Mouse (Mus musculus): ENCODE data around the gene Ap4m1. TPM values are rescaled to one million over a fixed set of nuclear protein-coding genes. Genes with fewer than 3 reads are reported as not detected.
"Not testable (repeated sequence)": the region's sequence is repeated elsewhere in the genome, so short reads cannot be mapped to it uniquely, and the experiment has no call there.

Gene Ap4m1
- total RNA-seq, 2 experiments from 2014 or later, result 8.4 to 10.3 TPM

DNA sequence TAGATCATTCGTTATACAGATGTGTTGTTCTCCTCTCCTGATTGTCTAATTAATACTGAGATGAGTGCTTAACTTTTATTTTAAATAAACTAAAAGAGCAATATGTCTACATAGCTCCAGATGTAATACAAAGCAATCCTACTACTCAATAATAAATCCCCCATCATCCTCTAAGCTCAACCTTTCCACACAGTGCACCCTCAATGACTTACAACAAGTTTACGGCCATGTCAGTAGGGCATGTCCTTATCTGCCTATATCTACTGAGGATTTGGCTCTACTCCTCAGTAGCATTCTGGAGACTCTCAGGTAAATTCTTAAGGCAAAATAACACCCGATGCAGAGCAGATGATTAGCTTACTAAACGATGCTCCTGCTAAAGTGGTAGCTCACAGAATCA, 36.1 kb downstream of the Ap4m1 start:
- intact Hi-C loops (cut with DNase I), result loop anchor here (2.0 kb wide), 1 partner anchor 27 kb away; no protein-coding TSS in a partner anchor
- H3K27ac ChIP-seq, result no peak overlapping the region

DNA sequence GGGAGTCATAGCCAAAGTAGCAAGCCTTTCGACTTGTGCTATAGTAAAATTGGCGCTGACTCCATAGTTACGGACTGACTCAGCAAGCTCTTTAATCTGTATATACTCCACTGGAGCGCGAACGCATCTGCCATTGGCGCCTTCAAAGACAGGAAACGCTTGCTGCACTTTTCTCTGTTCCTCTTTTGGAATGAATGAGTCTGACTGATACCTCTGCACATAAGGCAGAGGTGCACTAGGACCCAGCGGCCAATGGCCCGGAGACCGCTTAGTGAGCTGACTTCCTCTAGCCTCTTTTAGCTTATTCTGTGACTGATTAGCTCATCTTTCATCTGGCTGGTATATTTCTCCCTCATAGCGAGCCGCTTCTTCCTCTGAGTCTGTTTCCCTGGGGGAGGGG, 44.8 kb downstream of the Ap4m1 start:
- intact Hi-C loops (cut with DNase I); H3K4me3 ChIP-seq; DNase-seq; H3K27ac ChIP-seq: not testable (repeated sequence)

More for the DNA sequence above, 36.1 kb downstream of the Ap4m1 start:
- DNase-seq, result no peak
- TF ChIP-seq CTCF (IDR thresholded peaks at IDR 0.05), result no peak
- no peak overlapping the region for H3K4me3 ChIP-seq

DNA sequence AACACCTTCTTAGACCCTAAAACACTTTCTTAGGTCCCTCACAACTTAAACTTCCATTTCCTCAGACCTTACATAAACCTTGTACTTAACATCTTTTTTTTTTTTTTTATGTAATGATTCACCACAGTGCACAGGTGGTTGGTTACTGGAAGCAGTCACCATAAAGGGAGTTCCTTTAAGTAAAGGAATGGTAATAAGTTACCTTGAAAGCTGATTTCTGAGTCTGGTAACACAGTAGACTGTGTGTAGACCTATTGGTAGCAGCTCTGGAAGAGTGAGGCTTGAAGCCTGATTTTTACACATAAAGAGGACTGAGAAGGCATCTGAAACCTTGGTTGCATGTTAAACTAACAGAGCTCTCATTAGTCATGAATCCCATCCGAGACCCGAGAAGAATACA, 48.1 kb downstream of the Ap4m1 start:
- TF ChIP-seq CTCF (IDR thresholded peaks at IDR 0.05), result no peak
- H3K27ac ChIP-seq, result no peak overlapping the region
- no peak for DNase-seq
- intact Hi-C loops (cut with DNase I), result no loop called here
- no peak overlapping the region for H3K4me3 ChIP-seq

DNA sequence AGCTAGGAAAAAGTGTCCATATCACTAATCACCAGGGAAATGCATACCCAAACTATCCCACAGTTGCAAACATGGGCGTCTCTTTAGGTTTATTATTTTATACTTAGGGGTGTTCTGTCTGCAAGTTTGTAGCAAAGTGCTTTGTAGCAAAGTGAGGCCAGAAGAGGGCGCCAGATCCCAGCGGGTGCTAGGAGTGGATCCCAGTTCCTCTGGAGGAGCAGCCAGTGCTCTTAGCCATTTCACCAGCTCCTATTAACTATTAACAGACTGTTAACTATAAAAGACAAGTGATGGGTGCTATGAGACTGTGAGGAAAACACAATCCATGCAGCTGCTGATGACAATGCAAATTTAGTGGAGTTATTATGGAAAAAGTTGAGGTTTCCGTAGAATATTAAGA, 50.3 kb downstream of the Ap4m1 start:
- peak; percentile 97 for TF ChIP-seq CTCF (IDR thresholded peaks at IDR 0.05)
- DNase-seq, result peak; percentile 83

DNA sequence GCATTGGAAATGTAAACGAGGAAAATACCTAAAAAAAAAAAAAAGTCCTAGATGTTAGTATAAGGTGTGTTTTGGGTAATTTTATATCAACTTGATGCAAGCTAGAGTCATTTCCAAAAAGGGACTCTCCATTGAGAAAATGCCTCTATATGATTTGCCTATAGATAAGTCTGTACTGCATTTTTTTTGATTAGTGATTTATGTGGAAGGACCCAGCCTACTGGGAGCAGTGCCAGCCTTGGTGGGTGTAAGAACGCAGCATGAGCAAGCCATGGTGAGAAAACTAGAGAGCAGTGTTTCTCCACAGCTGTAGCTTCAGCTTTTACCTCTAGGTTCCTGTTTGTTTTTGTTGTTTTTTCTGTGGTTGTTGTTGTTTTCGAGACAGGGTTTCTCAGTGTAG, 51.5 kb downstream of the Ap4m1 start:
- Histone ChIP-seq H3K4me3 (no peak overlapping the region), H3K27ac (no peak overlapping the region)
- intact Hi-C loops (cut with DNase I), result no loop called here
- DNase-seq, result no peak
- no peak for TF ChIP-seq CTCF (IDR thresholded peaks at IDR 0.05)

More for the DNA sequence above, 50.3 kb downstream of the Ap4m1 start:
- intact Hi-C loops (cut with DNase I), result no loop called here
- no peak overlapping the region for H3K27ac ChIP-seq
- no peak overlapping the region for H3K4me3 ChIP-seq

DNA sequence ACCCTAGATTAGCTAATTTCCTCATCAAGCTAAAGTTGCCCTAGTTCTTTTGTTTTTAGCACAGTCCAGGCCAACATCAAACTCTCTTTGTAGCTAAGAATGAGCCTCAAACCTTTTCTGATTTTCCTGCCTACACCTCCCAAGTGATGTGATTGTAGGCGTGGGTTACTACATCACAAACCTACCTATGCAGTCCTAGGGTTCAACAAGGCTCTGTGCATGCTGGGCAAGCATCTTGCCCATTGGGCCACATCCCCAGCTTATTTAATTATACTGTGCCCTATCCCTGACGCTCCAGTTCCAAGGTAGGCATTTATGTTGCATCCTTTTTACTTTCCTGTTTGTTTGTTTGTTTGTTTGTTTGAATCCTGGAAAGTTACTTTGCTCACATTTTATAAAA, 53.9 kb downstream of the Ap4m1 start, which contains the start of gene Nxpe5:
TSS of gene Nxpe5 (plus strand) at position 199 of the 400 bp plus-strand sequence.
- no peak for TF ChIP-seq CTCF (IDR thresholded peaks at IDR 0.05)
- H3K4me3 ChIP-seq, result no peak within 1 kb of the TSS
- intact Hi-C loops (cut with DNase I), result no loop called here
- DNase-seq, result no peak
- no peak within 1 kb of the TSS for H3K27ac ChIP-seq

DNA sequence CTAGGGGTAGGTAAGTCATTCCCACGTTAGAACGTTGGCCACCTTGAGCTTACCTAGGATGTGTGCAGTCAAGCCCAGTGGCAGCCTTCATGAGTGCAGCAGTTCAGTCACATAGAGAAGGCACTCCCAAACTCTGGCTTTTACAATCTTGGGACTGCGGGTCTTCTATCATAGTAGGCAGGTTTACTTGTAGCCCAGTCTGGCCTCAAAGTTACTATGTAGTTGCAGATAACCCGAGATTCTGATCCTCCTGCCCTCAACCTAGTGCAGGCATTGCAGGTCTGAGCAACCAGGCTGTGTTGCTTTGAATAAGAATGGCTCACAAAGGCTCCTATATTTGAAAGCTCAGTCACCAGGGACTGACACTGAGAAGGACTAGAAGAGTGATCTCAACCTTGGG, 54.7 kb downstream of the Ap4m1 start:
- Histone ChIP-seq H3K4me3 (no peak overlapping the region), H3K27ac (no peak overlapping the region)
- TF ChIP-seq CTCF (IDR thresholded peaks at IDR 0.05), result no peak
- no peak for DNase-seq
- intact Hi-C loops (cut with DNase I), result no loop called here

DNA sequence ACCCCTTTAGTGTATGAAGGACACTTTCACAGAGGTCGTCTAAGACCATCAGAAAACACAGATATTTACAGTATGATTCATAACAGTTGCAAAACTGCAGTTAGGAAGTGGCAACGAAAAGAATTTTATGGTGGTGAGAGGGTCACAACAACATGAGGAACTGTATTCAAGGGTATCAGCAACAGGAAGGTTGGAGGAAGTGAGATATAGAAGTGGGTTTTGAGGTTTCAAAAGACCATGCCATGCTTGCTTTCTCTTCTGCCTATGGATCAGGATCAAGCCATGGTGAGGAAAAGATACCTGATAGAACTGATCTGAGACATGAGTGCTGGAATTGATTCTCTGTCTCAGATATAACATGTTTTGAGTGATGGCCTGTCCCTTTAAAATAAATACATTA, 55.6 kb downstream of the Ap4m1 start:
- no peak for TF ChIP-seq CTCF (IDR thresholded peaks at IDR 0.05)
- no peak overlapping the region for H3K4me3 ChIP-seq
- H3K27ac ChIP-seq, result no peak overlapping the region
- DNase-seq, result no peak
- intact Hi-C loops (cut with DNase I), result no loop called here

DNA sequence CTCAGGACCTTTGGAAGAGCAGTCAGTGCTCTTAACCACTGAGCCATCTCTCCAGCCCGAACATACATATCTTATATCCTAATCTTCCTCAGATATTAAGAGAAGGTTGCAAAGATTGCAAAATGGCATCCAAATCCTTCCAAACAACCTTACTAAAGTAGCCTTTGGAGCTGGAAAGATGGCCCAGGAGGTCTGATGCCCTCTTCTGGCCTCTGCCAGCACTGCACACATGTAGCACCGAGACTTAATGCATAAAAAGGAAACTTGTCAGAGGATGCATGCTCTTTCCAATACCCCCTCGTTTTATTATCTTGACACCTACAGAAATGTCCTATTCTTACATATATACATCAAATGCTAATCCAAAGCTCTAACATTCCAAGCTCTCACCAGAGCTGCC, 56.2 kb downstream of the Ap4m1 start:
- Histone ChIP-seq H3K27ac (no peak overlapping the region), H3K4me3 (no peak overlapping the region)
- DNase-seq, result peak; percentile 33
- intact Hi-C loops (cut with DNase I), result no loop called here
- peak; percentile 52 for TF ChIP-seq CTCF (IDR thresholded peaks at IDR 0.05)

DNA sequence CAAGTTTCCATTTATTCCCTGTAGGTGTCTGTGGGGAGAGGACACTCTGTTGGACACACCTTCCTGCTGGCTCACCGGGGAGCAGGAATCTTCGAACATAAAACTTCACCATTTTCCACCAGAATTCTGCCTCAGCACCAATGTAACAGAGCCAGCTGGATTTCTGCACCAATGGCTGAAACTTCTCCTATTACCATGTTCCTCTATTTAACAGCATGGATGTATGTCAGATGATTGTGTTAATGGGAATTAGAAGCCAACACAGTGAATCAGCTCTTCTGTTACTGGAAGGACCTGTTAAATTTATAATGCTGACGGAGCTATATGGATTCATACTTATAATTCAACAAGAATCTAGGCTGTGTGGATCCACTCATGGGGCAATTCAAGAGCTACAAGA, 57.7 kb downstream of the Ap4m1 start:
- Histone ChIP-seq H3K27ac (no peak overlapping the region), H3K4me3 (no peak overlapping the region)
- intact Hi-C loops (cut with DNase I), result no loop called here
- no peak for TF ChIP-seq CTCF (IDR thresholded peaks at IDR 0.05)
- DNase-seq, result no peak

Small RNA genes lying within 50 kb of the gene (microRNA-seq; reads per million reads assigned to microRNA genes)
- 966 reads per million, percentile 76 among the genes with 10 or more reads in this experiment for gene Mir106b
- 324 reads per million, percentile 61 among the genes with 10 or more reads in this experiment for gene Mir25
- 2,121 reads per million, percentile 83 among the genes with 10 or more reads in this experiment for gene Mir93

Other genes with a start within 250 kb of the Ap4m1 start
- gene Gjc3, start 208.9 kb upstream of the Ap4m1 start, total RNA-seq (2021), result under 1 TPM; 0.31 to 0.51 TPM
- gene Azgp1, start 190.5 kb upstream of the Ap4m1 start, total RNA-seq (2021), result not detected
- not detected for gene Smok3a, start 150.7 kb upstream of the Ap4m1 start, total RNA-seq (2021)
- not detected for gene Smok3b, start 150.6 kb upstream of the Ap4m1 start, total RNA-seq (2021)
- gene Smok3c, start 118.8 kb upstream of the Ap4m1 start, total RNA-seq (2021), result not detected
- gene Zkscan1, start 86.9 kb upstream of the Ap4m1 start, total RNA-seq (2021), result 10 to 100 TPM; 10.7 to 10.8 TPM
- gene Zscan21, start 55.1 kb upstream of the Ap4m1 start, total RNA-seq (2021), result 10 to 100 TPM; 12.7 to 17.0 TPM
- 1 to 10 TPM; 3.7 to 6.9 TPM for gene Zfp113, start 16.3 kb upstream of the Ap4m1 start, total RNA-seq (2021)
- 100 to 1,000 TPM in 1 of 2 experiments, 10 to 100 TPM in 1; 97.7 to 111 TPM for gene Cops6, start 10.9 kb upstream of the Ap4m1 start, total RNA-seq (2021)
- gene Mcm7, start 420 bp downstream of the Ap4m1 start, total RNA-seq (2021), result 1 to 10 TPM; 8.6 to 9.0 TPM
- 10 to 100 TPM; 30.5 to 33.1 TPM for gene Taf6, start 15.4 kb downstream of the Ap4m1 start, total RNA-seq (2021)
- gene Cnpy4, start 15.5 kb downstream of the Ap4m1 start, total RNA-seq (2021), result 1 to 10 TPM; 2.3 to 4.2 TPM
- gene Mblac1, start 22.3 kb downstream of the Ap4m1 start, total RNA-seq (2021), result 1 to 10 TPM; 1.3 to 1.4 TPM
- under 1 TPM; 0.26 to 0.28 TPM for gene Nxpe5, start 53.9 kb downstream of the Ap4m1 start, total RNA-seq (2021)
- gene Lamtor4, start 83.5 kb downstream of the Ap4m1 start, total RNA-seq (2021), result 10 to 100 TPM; 51.7 to 53.8 TPM
- 1 to 10 TPM; 2.3 to 2.6 TPM for gene BC037034, start 92.0 kb downstream of the Ap4m1 start, total RNA-seq (2021)
- under 1 TPM; 0.13 to 0.42 TPM for gene Gal3st4, start 100.8 kb downstream of the Ap4m1 start, total RNA-seq (2021)
- not detected for gene Gm43720, start 108.0 kb downstream of the Ap4m1 start, total RNA-seq (2021)
- gene Gpc2, start 108.0 kb downstream of the Ap4m1 start, total RNA-seq (2021), result under 1 TPM in 1 of 2 experiments, not detected in 1; 0.06 TPM
- not detected for gene Stag3, start 108.2 kb downstream of the Ap4m1 start, total RNA-seq (2021)
- gene Pvrig, start 170.0 kb downstream of the Ap4m1 start, total RNA-seq (2021), result not detected

Measured in gastrocnemius, adult 2 months (tissue).